Mouse (Mus musculus): ENCODE data around the gene 2310061I04Rik. TPM values are rescaled to one million over a fixed set of nuclear protein-coding genes. Genes with fewer than 3 reads are reported as not detected.
A peak's percentile ranks its signal among the peaks of the same experiment; 100 is the strongest.

Gene 2310061I04Rik
- polyA plus RNA-seq, 1 experiment from 2014 or later = 30.6 TPM

DNA sequence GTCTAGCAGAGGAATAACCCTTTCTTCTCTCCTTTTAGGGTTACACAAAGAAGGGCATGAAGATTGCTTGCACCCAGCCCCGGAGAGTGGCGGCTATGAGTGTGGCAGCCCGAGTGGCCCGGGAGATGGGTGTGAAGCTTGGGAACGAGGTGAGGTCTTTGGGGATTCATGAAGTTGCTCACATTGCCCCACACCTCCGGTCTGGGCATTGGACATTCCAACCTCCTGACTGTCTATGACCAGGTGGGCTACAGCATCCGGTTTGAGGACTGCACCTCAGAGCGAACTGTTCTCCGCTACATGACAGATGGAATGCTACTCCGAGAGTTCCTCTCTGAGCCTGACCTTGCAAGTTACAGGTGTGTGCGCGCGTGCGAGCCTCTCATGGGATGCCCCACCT, 13.5 kb downstream of the 2310061I04Rik start:
- H3K4me2 ChIP-seq (ENCODE audit: low read length) = no peak overlapping the region
- no peaks in the 10 kb centered on the region for H3K9me3 ChIP-seq (ENCODE audit: control insufficient read depth, low read length)
- no peaks in the 10 kb centered on the region for H3K27me3 ChIP-seq (replicated peaks; ENCODE audit: control insufficient read depth, insufficient read depth, low read length)
- no peak overlapping the region for H3K27ac ChIP-seq (ENCODE audit: low read depth)
- no peak overlapping the region for H3K9ac ChIP-seq (ENCODE audit: low read length)
- ATAC-seq (replicated peaks; ENCODE audit: low FRiP score, low TSS enrichment, low read depth) (no peak), DNase-seq (ENCODE audit: low spot score) (no peak)
- peaks cover 5% of the 10 kb centered on the region for H3K4me1 ChIP-seq (replicated peaks; ENCODE audit: control insufficient read depth, insufficient read depth, low read length)
- 95% methylated on average over 14 of the region's 14 CpGs for WGBS
- H3K4me3 ChIP-seq (ENCODE audit: low read depth, low read length) = no peak overlapping the region
- H3K36me3 ChIP-seq (ENCODE audit: control insufficient read depth, insufficient read depth, low read length) = peaks cover 74% of the 10 kb centered on the region

DNA sequence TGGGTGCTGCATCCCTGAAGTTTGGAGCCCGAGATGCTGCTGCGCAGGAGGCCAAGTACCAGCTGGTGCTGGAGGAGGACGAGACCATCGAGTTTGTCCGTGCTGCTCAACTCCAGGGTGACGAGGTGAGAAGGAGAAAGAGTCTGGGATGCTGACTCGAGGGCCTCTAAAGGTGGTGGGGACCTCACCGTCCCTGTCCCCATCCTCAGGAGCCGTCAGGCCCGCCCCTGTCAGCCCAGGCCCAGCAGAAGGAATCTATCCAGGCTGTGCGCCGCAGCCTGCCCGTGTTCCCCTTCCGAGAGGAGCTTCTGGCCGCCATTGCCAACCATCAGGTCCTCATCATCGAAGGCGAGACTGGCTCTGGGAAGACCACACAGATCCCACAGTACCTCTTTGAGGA, 14.3 kb downstream of the 2310061I04Rik start:
- WGBS = 91% methylated on average over 17 of the region's 17 CpGs
- ATAC-seq (replicated peaks; ENCODE audit: low FRiP score, low TSS enrichment, low read depth) (no peak), DNase-seq (ENCODE audit: low spot score) (no peak)
- no peak overlapping the region for H3K27ac ChIP-seq (ENCODE audit: low read depth)
- no peaks in the 10 kb centered on the region for H3K27me3 ChIP-seq (replicated peaks; ENCODE audit: control insufficient read depth, insufficient read depth, low read length)
- no peak overlapping the region for H3K4me3 ChIP-seq (ENCODE audit: low read depth, low read length)
- peaks cover 65% of the 10 kb centered on the region for H3K36me3 ChIP-seq (ENCODE audit: control insufficient read depth, insufficient read depth, low read length)
- no peak overlapping the region for H3K9ac ChIP-seq (ENCODE audit: low read length)
- no peak overlapping the region for H3K4me2 ChIP-seq (ENCODE audit: low read length)
- H3K9me3 ChIP-seq (ENCODE audit: control insufficient read depth, low read length) = no peaks in the 10 kb centered on the region
- peaks cover 5% of the 10 kb centered on the region for H3K4me1 ChIP-seq (replicated peaks; ENCODE audit: control insufficient read depth, insufficient read depth, low read length)

DNA sequence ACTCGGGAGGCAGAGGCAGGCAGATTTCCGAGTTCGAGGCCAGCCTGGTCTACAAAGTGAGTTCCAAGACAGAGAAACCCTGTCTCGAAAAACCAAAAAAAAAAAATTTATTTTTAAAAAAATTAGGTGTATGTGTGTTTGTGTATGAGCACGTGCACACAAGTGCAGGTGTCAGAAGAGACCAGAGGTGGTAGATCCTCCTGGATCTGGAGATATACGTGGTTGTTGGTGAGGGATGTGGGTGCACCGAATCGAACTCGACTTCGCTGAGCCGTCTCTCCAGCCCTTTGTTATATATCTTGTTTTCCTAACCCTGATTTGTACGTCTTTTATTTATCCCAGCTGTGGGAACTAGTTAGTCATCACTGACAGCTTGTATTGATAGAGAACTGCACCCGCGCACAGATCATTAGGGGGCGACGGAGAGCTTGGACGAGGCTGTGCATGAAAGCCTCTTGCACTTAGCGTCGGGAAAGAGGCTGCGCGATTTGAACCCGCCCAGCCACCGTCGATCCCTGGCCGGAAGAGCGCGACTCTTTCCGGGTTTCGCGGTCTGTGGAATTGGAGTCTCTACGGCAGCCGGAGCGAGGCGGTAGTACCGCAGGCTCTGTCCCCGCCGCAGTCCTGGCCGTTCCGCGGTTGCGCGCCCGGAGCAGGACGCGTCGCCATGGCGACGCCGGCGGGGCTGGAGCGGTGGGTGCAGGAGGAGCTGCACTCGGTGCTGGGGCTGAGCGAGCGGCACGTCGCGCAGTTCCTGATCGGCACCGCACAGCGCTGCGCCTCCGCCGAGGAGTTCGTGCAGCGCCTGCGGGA, 17.8 kb downstream of the 2310061I04Rik start, which contains the start of gene Dhx16:
Dhx16 (plus strand) TSS at position 575 of the 813 bp plus-strand sequence.
- WGBS = 6% methylated on average over 65 of the region's 66 CpGs
- ATAC-seq (replicated peaks; ENCODE audit: low FRiP score, low TSS enrichment, low read depth) (peak; percentile 90), DNase-seq (ENCODE audit: low spot score) (peak; percentile 94)
- no peaks in the 10 kb centered on the region for H3K9me3 ChIP-seq (ENCODE audit: control insufficient read depth, low read length)
- peak within 1 kb of the TSS; percentile 76 for H3K4me3 ChIP-seq (ENCODE audit: low read depth, low read length)
- peak within 1 kb of the TSS; percentile 80 for H3K9ac ChIP-seq (ENCODE audit: low read length)
- H3K36me3 ChIP-seq (ENCODE audit: control insufficient read depth, insufficient read depth, low read length) = peaks cover 54% of the 10 kb centered on the region
- peak within 1 kb of the TSS; percentile 86 for H3K4me2 ChIP-seq (ENCODE audit: low read length)
- no peak within 1 kb of the TSS for H3K27ac ChIP-seq (ENCODE audit: low read depth)
- H3K27me3 ChIP-seq (replicated peaks; ENCODE audit: control insufficient read depth, insufficient read depth, low read length) = no peaks in the 10 kb centered on the region
- H3K4me1 ChIP-seq (replicated peaks; ENCODE audit: control insufficient read depth, insufficient read depth, low read length) = peaks cover 5% of the 10 kb centered on the region

DNA sequence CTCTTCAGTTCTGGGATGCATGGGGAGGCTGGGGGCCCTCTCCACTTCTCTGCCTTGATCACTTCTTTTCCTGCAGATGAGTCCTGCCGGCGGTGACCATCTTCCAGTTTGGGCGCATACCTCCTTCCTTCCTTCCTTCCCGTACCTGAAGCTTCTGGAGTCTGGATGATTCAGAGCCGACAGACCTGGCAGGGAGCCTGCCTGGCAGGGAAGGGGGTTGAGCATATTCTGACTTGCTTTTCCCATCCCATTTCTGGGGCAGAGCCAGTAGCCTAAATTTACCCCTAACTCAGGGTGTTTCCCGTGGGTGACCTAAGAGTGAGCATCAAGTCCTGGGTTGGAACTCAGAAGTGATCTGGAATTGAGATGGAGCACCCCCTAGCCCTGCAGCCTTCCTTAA, 22.5 kb downstream of the 2310061I04Rik start:
- no peak overlapping the region for H3K4me2 ChIP-seq (ENCODE audit: low read length)
- peaks cover 18% of the 10 kb centered on the region for H3K4me1 ChIP-seq (replicated peaks; ENCODE audit: control insufficient read depth, insufficient read depth, low read length)
- H3K36me3 ChIP-seq (ENCODE audit: control insufficient read depth, insufficient read depth, low read length) = peaks cover 35% of the 10 kb centered on the region
- 94% methylated on average over 6 of the region's 6 CpGs for WGBS
- H3K27me3 ChIP-seq (replicated peaks; ENCODE audit: control insufficient read depth, insufficient read depth, low read length) = no peaks in the 10 kb centered on the region
- H3K27ac ChIP-seq (ENCODE audit: low read depth) = no peak overlapping the region
- no peak overlapping the region for H3K9ac ChIP-seq (ENCODE audit: low read length)
- H3K9me3 ChIP-seq (ENCODE audit: control insufficient read depth, low read length) = 0 out of 2 replicates have a peak, but pooled peaks cover 5% of the 10 kb centered on the region
- DNase-seq (ENCODE audit: low spot score) (no peak), ATAC-seq (replicated peaks; ENCODE audit: low FRiP score, low TSS enrichment, low read depth) (no peak)
- no peak overlapping the region for H3K4me3 ChIP-seq (ENCODE audit: low read depth, low read length)

DNA sequence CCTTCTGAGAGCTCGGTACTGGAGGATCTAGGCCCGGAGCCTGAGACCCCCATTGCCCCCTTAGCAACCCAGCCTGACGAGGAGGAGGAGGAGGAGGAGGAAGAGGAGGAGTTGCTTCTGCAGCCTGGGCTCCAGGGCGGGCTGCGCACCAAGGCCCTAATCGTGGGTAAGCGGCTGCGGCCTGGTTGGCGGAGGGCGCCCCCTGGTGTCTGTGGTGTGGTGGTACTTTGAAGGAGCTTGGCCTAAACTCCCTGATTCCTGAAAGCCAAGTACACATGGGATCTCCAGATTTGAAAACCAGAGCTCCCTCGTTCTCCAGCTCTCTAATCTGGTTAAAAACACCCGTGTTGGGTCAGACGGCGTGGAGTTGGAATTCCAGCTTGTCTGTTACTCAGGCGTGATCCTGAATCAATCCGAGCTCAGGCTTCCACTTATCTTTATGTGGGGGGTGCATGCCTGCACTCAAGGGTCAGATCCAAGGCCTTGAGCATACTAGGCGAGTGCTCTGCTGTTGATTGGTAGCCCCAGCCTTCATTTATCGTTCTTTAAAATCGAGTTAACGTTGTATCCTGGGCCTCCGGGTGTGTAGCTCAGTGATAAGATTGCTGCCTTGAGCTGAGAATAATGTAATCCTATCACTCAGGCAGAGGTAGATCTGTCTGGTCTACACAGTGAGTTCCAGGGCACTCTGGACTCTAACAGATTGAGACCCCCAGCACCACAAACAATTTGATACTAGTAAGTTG, 23.3 kb downstream of the 2310061I04Rik start:
- Histone ChIP-seq H3K36me3 (ENCODE audit: control insufficient read depth, insufficient read depth, low read length) (peaks cover 35% of the 10 kb centered on the region), H3K27ac (ENCODE audit: low read depth) (no peak overlapping the region), H3K27me3 (replicated peaks; ENCODE audit: control insufficient read depth, insufficient read depth, low read length) (no peaks in the 10 kb centered on the region), H3K9ac (ENCODE audit: low read length) (no peak overlapping the region), H3K9me3 (ENCODE audit: control insufficient read depth, low read length) (0 out of 2 replicates have a peak, but pooled peaks cover 5% of the 10 kb centered on the region), H3K4me2 (ENCODE audit: low read length) (peak overlapping the region; percentile 13; the same call in 1 of the 2 replicates), H3K4me3 (ENCODE audit: low read depth, low read length) (no peak overlapping the region), H3K4me1 (replicated peaks; ENCODE audit: control insufficient read depth, insufficient read depth, low read length) (peaks cover 25% of the 10 kb centered on the region)
- peak; percentile 94 for DNase-seq (ENCODE audit: low spot score)
- 0 out of 2 replicates have a peak, but pooled peaks have one; percentile 30 for ATAC-seq (replicated peaks; ENCODE audit: low FRiP score, low TSS enrichment, low read depth)
- 31% methylated on average over 21 of the region's 21 CpGs for WGBS

DNA sequence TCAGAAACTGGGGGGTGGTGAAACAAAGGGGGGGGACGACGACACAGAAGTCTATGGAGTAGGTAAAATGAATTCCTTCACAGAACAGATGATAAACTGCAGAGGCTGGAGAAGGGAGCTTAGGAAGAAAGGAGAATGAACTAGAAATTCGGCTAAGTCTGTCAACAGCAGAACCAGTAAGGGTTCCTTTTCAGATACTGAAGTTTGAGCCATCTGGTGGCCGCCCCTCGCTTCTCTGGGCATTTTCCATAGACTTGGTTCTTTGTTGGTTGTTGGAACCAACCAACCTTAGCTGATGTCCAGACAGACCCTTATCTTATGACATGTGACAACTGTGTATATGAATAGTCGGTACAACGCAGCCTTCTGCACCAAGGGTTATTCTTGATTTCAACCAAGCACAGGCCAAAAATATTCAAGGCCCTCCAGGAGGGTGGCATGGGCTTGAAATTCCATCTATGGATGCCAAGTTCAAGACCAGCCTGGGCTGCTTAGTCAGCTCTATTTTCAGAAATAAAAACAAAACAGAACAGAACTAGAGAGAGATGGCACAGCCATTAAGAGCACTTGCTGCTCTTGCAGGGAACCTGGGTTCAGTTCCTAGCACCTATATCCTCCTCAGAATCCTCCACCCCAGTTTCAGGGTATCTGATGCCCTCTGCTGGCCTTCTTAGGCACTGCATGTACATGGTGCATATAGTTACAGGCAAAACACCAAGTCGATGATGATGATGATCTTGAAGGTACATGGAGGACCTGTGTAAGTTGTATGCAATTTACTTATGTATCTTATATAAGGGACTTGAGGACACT, 26.1 kb downstream of the 2310061I04Rik start:
- Histone ChIP-seq H3K27ac (ENCODE audit: low read depth) (peak overlapping the region; percentile 77), H3K9ac (ENCODE audit: low read length) (no peak overlapping the region), H3K4me3 (ENCODE audit: low read depth, low read length) (peak overlapping the region; percentile 68), H3K27me3 (replicated peaks; ENCODE audit: control insufficient read depth, insufficient read depth, low read length) (no peaks in the 10 kb centered on the region), H3K36me3 (ENCODE audit: control insufficient read depth, insufficient read depth, low read length) (peaks cover 28% of the 10 kb centered on the region), H3K4me1 (replicated peaks; ENCODE audit: control insufficient read depth, insufficient read depth, low read length) (peaks cover 44% of the 10 kb centered on the region), H3K4me2 (ENCODE audit: low read length) (peak overlapping the region; percentile 92), H3K9me3 (ENCODE audit: control insufficient read depth, low read length) (0 out of 2 replicates have a peak, but pooled peaks cover 5% of the 10 kb centered on the region)
- DNase-seq (ENCODE audit: low spot score) = no peak
- 72% methylated on average over 8 of the region's 8 CpGs for WGBS
- no peak for ATAC-seq (replicated peaks; ENCODE audit: low FRiP score, low TSS enrichment, low read depth)

DNA sequence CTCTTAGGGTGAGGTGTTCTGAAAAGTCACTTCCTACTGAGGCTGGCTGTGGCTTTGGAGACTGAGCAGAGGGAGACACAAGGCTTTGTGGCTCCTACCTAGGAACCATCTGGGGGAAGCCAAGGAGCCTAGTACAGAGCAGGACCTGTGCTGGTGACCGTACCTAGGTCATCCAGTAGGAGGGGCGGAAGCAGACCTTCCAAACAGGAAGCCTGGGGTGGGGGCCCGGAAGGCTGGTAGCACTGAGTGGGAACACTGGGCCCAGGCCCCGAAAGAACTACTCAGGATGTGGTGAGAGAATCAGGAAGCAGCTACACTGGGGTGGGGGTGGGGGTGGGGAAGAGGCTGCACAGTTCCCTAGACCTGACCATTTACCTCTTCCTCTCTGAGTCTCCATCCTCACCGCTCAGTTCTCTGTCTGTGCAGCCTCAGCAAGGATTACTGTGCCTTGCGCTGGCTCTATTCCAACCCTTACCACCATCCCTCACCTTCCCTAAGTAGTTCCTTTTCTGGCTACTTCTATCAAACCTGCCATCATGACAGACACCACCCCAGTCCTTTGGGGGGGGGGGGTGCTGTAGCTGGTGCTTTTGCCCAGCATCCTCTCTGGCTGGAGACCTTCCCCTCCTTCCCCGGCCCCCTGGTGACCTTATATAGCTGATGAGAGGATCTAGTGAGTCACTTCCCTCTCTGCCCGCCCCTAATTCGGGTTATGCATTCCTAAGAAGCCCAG, 26.9 kb downstream of the 2310061I04Rik start:
- peak overlapping the region; percentile 62; the same call in 1 of the 2 replicates for H3K9ac ChIP-seq (ENCODE audit: low read length)
- H3K4me1 ChIP-seq (replicated peaks; ENCODE audit: control insufficient read depth, insufficient read depth, low read length) = peaks cover 44% of the 10 kb centered on the region
- 0 out of 2 replicates have a peak, but pooled peaks cover 5% of the 10 kb centered on the region for H3K9me3 ChIP-seq (ENCODE audit: control insufficient read depth, low read length)
- peak overlapping the region; percentile 77 for H3K27ac ChIP-seq (ENCODE audit: low read depth)
- peaks cover 23% of the 10 kb centered on the region for H3K36me3 ChIP-seq (ENCODE audit: control insufficient read depth, insufficient read depth, low read length)
- peak overlapping the region; percentile 68 for H3K4me3 ChIP-seq (ENCODE audit: low read depth, low read length)
- WGBS = 35% methylated on average over 9 of the region's 9 CpGs
- peak; percentile 56 for DNase-seq (ENCODE audit: low spot score)
- no peak; the same call in 1 of the 2 replicates for ATAC-seq (replicated peaks; ENCODE audit: low FRiP score, low TSS enrichment, low read depth)
- H3K27me3 ChIP-seq (replicated peaks; ENCODE audit: control insufficient read depth, insufficient read depth, low read length) = no peaks in the 10 kb centered on the region
- peak overlapping the region; percentile 92 for H3K4me2 ChIP-seq (ENCODE audit: low read length)
